Mouse (Mus musculus): ENCODE data around the gene Ambp.
A peak's percentile ranks its signal among the peaks of the same experiment; 100 is the strongest.

Gene Ambp

DNA sequence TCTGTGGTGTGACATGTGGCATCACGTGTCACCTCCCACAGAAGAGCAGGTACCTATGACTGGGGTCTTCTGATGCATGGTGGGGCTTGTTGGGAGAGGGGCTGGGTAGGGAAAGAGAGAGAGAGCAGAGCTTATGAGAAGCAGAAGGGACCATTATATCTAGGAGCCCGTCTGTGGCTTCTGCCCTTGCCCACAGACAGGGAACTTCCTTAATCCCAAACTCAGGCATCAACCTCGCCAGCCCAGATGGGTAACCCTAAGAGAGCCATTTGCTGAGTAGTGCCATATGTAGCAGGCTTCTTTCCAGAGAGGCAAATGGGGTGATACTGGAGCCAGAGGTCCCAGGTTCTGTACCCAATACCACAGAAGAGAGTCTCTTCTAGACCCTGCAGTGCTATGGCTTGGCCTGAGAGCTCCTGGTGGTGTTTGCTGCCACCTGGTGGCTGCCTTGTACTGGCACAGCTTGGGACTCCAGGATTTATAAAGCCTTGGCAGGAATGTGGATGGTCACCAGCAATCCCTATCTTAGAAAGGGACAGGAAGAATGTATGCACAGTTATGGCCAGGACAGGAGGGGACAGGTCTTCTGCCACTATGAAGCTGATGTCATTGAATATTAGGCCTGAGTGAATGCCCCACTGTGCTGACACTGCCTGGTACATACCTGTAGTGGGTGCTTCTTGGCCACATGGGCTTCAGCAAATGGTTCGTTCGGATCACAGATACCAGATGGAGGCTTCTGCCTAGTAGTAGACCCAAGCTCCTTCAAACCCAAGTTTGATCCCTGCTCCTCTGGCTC is 35.8 kb downstream of the Ambp start:
- DNase-seq = peak; percentile 86

GRCm38 (mm10) chr4:63105651-63106050 is 48.9 kb downstream of the Ambp start:
- DNase-seq = no peak

GRCm38 (mm10) chr4:63102025-63102424 is 52.6 kb downstream of the Ambp start:
- DNase-seq = no peak

DNA sequence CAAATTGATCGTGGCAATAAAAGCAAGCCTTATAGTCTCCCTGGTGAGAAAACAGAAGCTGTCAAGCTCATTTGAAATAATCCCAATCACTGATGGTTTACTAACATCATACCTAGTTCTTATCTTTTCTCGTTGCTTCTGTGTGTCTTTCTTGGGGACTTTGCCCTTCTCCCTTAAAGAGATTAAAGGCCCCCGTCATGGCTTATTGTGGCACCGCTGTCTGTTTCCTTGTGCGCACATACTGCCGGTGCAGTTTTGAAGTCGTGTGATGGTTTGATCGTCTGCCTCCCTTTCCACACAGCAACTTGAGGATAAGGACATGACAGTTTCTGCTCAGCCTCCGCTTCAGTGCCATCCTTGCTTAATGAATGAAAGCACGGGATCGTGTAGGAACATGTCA is 54.1 kb downstream of the Ambp start:
- no peak for DNase-seq

- no peak for DNase-seq
These were observed 57.0 kb downstream of the Ambp start for GRCm38 (mm10) chr4:63097603-63098002.
